Mouse (Mus musculus) c-Kit-positive CD71-positive TER-119-positive erythroid progenitor cells, embryonic 14.5 days (primary cell): ENCODE results near the gene Dclre1c.
A peak's percentile ranks its signal among the peaks of the same experiment; 100 is the strongest.

Source experiments
- DNase-seq: peaks from one replicate; pipeline ENCODE4 v3.0.0-alpha.2; 2013; ENCODE audit warnings: low spot score

The Dclre1c gene

DNA sequence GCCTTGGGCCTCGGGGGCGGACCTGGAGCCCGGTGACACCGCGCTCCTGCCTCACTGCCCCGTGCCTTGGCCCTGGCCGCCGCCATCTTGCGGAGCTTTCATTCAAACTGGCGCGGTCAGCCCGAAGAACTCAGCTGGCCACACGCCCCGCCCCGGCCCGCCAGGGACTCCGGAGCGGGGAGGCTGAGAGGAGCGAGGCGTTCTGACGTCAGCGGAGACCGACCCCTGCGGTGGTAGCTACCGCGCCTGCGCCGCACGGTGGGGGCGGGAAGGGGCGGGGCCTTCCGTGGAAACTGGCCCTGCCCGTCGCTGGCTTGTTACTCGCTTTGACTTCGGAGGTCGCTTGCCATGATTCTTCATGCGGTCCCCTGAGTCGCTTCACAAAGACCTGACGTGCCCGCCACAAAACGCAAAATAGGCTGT is 50.9 kb downstream of the Dclre1c start, which contains the start of gene Suv39h2:
Gene Suv39h2, minus strand, starts transcription at position 171 of the 423 bp plus-strand sequence.
- peak; percentile 94 for DNase-seq

DNA sequence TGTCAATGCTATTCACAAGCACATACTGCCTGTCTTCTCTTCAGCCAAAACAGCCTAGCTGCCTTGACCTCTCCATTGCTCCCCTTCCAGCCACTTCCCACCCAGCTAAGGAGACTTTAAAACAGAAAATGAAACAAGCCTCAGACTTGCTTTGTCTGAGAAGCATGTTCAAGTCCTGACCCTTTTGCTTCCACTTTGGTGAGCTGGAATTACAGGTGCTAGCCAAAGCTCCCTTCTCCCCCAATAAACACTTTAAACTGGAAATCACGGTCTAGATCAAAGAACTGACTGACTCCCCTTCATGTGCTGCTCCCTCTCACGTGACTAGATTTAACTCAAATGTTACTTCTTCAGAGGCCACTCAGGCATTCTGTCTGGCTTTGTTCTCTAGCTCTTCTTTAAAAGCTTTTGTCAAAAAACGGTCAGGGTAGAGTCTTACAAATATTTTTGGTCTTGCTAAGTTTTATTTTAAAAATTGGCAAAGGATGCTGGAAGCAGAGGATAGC is 51.9 kb downstream of the Dclre1c start:
- no peak for DNase-seq

DNA sequence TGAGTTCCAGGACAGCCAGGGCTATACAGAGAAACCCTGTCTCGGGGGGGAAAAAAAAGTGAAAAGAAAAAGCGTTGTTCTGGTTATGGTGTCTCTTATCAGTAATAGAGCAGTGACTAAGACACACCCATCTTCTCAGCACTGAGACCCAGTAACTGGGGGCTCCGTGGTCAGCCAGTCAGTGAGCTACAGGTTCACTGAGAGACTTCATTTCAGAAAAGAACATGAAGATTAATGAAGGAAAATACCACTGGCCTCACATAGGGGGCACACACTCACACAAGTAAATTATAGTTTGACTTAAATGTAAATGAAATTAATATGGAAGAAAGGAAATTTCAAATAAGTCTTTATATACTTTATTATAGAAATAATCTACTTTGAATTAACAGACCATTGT is 56.3 kb downstream of the Dclre1c start:
- DNase-seq, result peak; percentile 34

DNA sequence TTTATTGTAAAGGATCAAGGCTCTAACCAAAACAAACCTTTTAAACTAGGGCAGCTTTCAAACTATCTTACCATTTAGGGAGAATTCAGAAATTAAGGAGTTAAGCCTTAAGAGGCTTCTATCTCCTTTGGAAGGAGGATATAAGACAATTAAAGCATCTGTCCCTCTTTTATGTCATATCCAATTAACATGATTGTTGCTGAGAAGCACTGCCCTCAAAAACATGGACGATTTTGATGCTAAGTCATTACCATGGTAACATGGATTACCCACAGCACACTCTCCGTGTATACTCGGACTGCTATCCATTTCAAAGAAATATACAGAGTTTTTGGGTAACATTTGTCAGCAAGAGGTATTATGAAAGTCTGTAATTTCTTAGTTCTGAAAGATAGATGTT is 65.9 kb downstream of the Dclre1c start:
- DNase-seq, result no peak

DNA sequence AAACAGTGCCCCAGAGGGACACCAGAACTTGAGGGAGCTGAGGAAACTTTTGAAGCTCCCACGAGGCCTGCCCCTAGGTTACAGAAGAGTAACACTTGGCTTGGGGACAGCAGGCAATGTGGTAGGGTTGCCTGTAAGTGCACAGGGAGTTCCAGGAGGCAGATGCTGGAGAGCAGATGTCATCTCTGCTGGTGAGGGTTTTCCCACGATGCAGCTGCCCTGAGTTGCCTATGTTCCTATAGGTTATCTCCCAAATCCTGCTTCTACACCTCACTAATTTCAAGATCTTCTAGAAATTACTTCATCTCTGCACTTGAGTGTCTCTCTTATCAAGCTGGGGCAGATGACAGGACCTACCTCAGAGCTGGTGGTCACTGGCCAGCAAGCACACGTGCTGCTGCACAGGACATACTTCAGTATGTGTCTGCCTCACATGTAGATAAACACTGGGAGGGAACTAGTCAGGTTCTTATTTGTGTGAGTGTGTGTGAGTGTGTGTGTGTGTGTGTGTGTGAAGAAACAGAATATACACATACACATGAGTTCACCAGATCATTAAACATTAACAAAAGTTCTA is 70.0 kb downstream of the Dclre1c start:
- peak; percentile 22 for DNase-seq

DNA sequence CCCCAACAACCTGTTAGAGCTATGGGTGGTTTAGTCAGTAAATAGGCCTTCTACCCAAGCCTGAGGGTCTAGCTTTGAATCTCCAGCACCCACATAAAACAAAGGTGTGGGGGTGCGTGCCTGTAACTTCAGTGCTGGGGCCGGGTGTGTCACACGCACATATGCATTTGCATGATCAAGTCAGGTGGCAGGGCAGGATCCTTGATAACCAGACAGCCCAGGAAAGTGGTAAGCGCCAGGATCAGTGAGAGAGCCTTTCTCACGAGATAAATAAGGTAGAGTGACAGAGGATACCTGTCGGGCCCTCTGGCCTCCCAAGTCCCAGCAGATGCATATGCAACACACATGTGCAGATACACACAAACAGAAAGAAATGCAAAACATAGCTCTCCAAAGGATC is 75.6 kb downstream of the Dclre1c start:
- no peak for DNase-seq

DNA sequence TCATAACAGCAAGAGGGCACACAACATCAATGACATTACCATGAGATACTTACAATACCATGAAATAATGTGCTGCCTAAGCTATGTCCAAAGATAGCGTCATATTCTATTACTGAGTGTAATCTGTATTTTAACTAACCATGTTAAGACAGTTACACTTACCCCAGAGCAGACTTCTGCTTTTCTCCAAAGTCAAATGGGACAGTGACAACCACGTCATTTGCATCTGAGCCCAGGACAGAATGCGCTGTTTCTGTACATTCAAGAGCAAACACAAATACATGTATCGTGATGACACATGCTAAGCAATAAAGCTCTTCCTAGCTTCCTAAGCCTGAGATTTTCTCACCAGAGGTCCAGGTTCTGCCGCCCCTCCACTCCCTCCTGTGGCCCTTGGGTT is 77.0 kb downstream of the Dclre1c start:
- no peak for DNase-seq

DNA sequence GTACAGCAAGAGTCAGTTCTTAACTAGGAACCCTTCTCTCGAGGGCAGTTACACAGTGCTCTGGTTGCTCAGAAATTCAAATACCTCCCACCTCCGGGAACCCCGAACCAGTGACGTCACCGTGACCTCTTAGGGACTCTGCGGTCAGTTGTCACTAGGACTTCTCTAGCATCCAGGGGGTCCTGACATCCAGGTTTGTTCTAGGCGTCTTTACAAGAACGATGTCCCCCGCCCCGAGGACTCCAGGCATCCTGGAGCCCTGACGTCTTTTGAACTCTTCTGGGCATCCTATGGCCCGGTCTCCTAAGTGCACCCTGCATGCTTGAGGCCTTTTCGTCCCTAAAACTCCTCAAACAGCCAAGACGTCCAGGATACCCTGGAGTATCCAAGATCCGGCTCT is 88.1 kb downstream of the Dclre1c start:
- DNase-seq, result peak; percentile 69

DNA sequence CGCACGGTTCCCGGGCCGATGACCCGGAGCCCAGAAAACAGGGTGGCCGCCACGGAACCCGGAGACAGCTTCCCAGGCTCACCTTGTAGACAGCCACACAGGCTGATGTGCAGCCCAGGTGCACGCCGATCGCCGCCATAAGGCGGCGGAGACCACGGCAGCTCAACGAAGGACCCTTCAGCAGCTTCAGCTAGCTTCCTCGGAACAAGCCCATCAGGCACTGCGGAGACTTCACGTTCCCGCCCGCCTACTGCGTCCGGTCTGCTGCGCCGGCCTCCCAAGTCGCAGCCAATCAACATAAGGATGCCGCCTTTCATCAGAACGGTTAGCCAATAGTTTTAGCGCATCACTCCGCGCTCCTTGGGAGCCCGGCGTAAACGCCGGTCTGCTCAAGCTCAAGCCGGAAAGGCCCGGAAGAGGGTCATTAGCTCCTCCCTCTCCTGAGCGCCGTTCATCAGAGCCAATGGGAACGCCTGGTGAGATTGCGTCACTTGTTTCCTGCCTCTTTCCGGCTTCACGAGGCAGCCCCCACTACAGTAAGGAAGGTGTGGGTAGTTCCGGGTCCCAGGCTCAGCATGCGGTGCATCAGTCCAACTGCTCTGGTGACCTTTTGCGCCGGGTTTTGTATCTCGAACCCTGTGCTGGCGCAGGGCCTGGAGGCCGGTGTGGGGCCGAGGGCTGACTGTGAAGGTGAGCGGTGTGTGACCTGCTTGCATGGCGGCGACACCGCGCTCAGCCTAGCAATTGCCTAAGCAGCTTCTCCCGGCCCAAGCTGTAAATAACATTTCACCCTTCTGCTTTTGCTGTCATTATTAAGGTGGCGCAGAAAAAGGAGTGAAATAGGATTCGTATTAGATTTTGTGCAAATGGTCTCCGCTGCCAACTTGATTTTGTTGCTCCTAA is 88.9 kb downstream of the Dclre1c start, which contains the start of the genes Gm45902, Hspa14 and Cdnf:
Gene Gm45902, minus strand, starts transcription at position 239 of the 903 bp plus-strand sequence.
Gene Hspa14, minus strand, starts transcription at position 263 of the 903 bp plus-strand sequence.
Gene Cdnf, plus strand, starts transcription at position 479 of the 903 bp plus-strand sequence.
- DNase-seq, result peak; percentile 99
